In the genomic region with DNA sequence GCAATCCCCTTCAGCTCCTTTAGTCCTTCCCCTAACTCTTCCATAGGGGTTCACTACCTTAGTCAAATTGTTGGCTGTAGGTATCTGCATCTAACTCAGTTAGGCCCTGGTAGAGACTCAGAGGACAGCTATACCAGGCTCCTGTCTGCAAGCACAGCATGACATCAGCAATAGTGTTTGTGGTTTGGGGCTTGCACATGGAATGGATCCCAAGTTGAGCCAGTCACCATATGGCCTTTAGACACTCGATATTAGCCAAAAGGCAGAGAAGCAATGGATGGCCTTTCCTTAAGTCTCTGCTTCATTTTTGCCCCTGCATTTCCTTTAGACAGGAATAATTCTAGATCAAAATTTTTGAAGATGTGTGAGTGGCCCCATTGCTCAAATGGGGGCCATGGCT, we compare ENCODE assay signal across 23 mouse cellular contexts.
DNase-seq lines count a peak whose midpoint lies in the region; ATAC-seq and TF ChIP-seq lines count a peak whose summit lies in the region.
"Had no signal": no experiment of that assay in that cellular context is flagged by ENCODE, and none has a peak within 500 bp of the region (broad histone marks: within the 10 kb centered on the region; RNA-seq: fewer than 3 reads in every experiment).

No protein-coding gene starts in this region.

- no peak overlapping the region for H3K27ac ChIP-seq in cerebellum, adult 2 months (ENCODE audit: insufficient read depth, low read length)
- H3K27ac ChIP-seq in forebrain, embryonic 12.5 days, result no peak overlapping the region
- H3K27ac ChIP-seq: embryonic facial prominence, embryonic 10.5 days; embryonic facial prominence, embryonic 13.5 days; forebrain, embryonic 13.5 days; hindbrain, embryonic 12.5 days; hindbrain, embryonic 15.5 days had no signal

- TF ChIP-seq POLR2A in cerebellum, adult 2 months (IDR thresholded peaks at IDR 0.05; ENCODE audit: borderline replicate concordance, insufficient read depth, low read length), result no peak

- no peak overlapping the region for H3K4me3 ChIP-seq in cerebellum, adult 2 months (replicated peaks; ENCODE audit: insufficient read depth, low read depth, low read length)
- no peak overlapping the region for H3K4me3 ChIP-seq in forebrain, embryonic 12.5 days (replicated peaks)
- H3K4me3 ChIP-seq: embryonic facial prominence, embryonic 10.5 days; embryonic facial prominence, embryonic 13.5 days; erythroblast, embryonic 14.5 days; forebrain, embryonic 13.5 days; hindbrain, embryonic 12.5 days; hindbrain, embryonic 15.5 days had no signal

- 25% methylated on average over 1 of the region's 1 CpGs for WGBS in cerebellum, adult 2 months
- WGBS in forebrain, embryonic 12.5 days, result 81% methylated on average over 1 of the region's 1 CpGs

- no peaks in the 10 kb centered on the region for H3K4me1 ChIP-seq in cerebellum, adult 2 months (ENCODE audit: control insufficient read depth, insufficient read depth, low read length)
- H3K4me1 ChIP-seq in forebrain, embryonic 12.5 days, result no peaks in the 10 kb centered on the region
- H3K4me1 ChIP-seq: embryonic facial prominence, embryonic 10.5 days; embryonic facial prominence, embryonic 13.5 days; forebrain, embryonic 13.5 days; hindbrain, embryonic 12.5 days; hindbrain, embryonic 15.5 days had no signal

- no peak for TF ChIP-seq CTCF in cerebellum, adult 2 months (IDR thresholded peaks at IDR 0.05; ENCODE audit: borderline replicate concordance, insufficient read depth, low read depth, low read length)

- H3K9ac ChIP-seq in forebrain, embryonic 12.5 days, result no peak overlapping the region
- H3K9ac ChIP-seq: embryonic facial prominence, embryonic 13.5 days; forebrain, embryonic 13.5 days; hindbrain, embryonic 12.5 days; hindbrain, embryonic 15.5 days had no signal

- no peaks in the 10 kb centered on the region for H3K27me3 ChIP-seq in cerebellum, adult 2 months (ENCODE audit: control insufficient read depth, insufficient read depth, low read length)
- H3K27me3 ChIP-seq in forebrain, embryonic 12.5 days, result no peaks in the 10 kb centered on the region
- H3K27me3 ChIP-seq: embryonic facial prominence, embryonic 13.5 days; forebrain, embryonic 13.5 days; hindbrain, embryonic 12.5 days; hindbrain, embryonic 15.5 days had no signal

- ATAC-seq in forebrain, embryonic 12.5 days (ENCODE audit: low FRiP score), result no peak
- ATAC-seq: forebrain, embryonic 13.5 days; forebrain, embryonic 16.5 days; intestine, postnatal 0 days had no signal

- H3K4me2 ChIP-seq in forebrain, embryonic 12.5 days, result no peak overlapping the region
- H3K4me2 ChIP-seq: embryonic facial prominence, embryonic 13.5 days; forebrain, embryonic 13.5 days; heart, embryonic 11.5 days; hindbrain, embryonic 12.5 days; hindbrain, embryonic 15.5 days had no signal

- DNase-seq in cerebellum, adult 11-12 months, result peak; percentile 20
- DNase-seq in cerebellum, adult 11 months, result no peak
- DNase-seq in cerebellum, adult 2 months, result peak; percentile 23 to 63
- peak; percentile 23 for DNase-seq in cerebellum, adult 9-11 months
- no peak for DNase-seq in ovary, postnatal 10 days (ENCODE audit: low spot score)
- DNase-seq in gastrocnemius, postnatal 10 days, result no peak
- DNase-seq: adrenal gland, adult 2 months; adrenal gland, postnatal 14 days; B cell, adult 2 months; embryo, embryonic 11 days; gastrocnemius, postnatal 14 days; heart, adult 11 months; kidney, adult 2 months had no signal

- H3K9me3 ChIP-seq in forebrain, embryonic 12.5 days, result no peaks in the 10 kb centered on the region
- H3K9me3 ChIP-seq: embryonic facial prominence, embryonic 10.5 days; embryonic facial prominence, embryonic 13.5 days; forebrain, embryonic 13.5 days; hindbrain, embryonic 12.5 days; hindbrain, embryonic 15.5 days had no signal

- H3K36me3 ChIP-seq in forebrain, embryonic 12.5 days (replicated peaks), result no peaks in the 10 kb centered on the region
- H3K36me3 ChIP-seq: embryonic facial prominence, embryonic 10.5 days; embryonic facial prominence, embryonic 13.5 days; hindbrain, embryonic 12.5 days; hindbrain, embryonic 15.5 days had no signal

Comparison
In these comparisons a context has a peak if more than half of its experiments do, and no peak if none do; other contexts are left out.
1. DNase-seq: peak in cerebellum, adult 11-12 months (single experiment), cerebellum, adult 2 months (2 of 2) and cerebellum, adult 9-11 months (single experiment); none in cerebellum, adult 11 months (single experiment), ovary, postnatal 10 days (single experiment) and gastrocnemius, postnatal 10 days (single experiment).